Mouse (Mus musculus) forebrain, embryonic 16.5 days (tissue): ENCODE data around the gene Ssr2. TPM values are rescaled to one million over a fixed set of nuclear protein-coding genes. Genes with fewer than 3 reads are reported as not detected.

ENCODE experiments used
- ATAC-seq: fragments of 200-750 bp; cut with Nextera tagmentation; 2 replicates; pipeline ENCODE4 v1.8.0; 2017; ENCODE audit warnings: mild to moderate bottlenecking, moderate library complexity
- H3K27ac ChIP-seq: fragments of 300-500 bp; sonication (generic); 2 replicates; pipeline ENCODE4 v1.5.1; 2014; ENCODE audit warnings: low read length, control low read depth
- H3K27me3 ChIP-seq: fragments of 300-500 bp; sonication (generic); replicated peaks from 2 replicates; pipeline ENCODE4 v1.6.1; 2014; ENCODE audit warnings: low read length; ENCODE audit not compliant: control insufficient read depth, insufficient read depth
- H3K36me3 ChIP-seq: fragments of 300-500 bp; sonication (generic); 2 replicates; pipeline ENCODE4 v1.6.1; 2014; ENCODE audit not compliant: control insufficient read depth, insufficient read depth
- H3K4me1 ChIP-seq: fragments of 300-500 bp; sonication (generic); replicated peaks from 2 replicates; pipeline ENCODE4 v1.6.1; 2014; ENCODE audit warnings: low read length; ENCODE audit not compliant: control insufficient read depth, insufficient read depth
- H3K4me2 ChIP-seq: fragments of 300-500 bp; sonication (generic); 2 replicates; pipeline ENCODE4 v1.6.1; 2014; ENCODE audit warnings: mild to moderate bottlenecking, low read length, control low read depth
- H3K4me3 ChIP-seq: fragments of 300-500 bp; sonication (generic); replicated peaks from 2 replicates; pipeline ENCODE4 v1.5.1; 2014; ENCODE audit warnings: mild to moderate bottlenecking, low read length, control low read depth
- H3K9ac ChIP-seq: fragments of 300-500 bp; sonication (generic); replicated peaks from 2 replicates; pipeline ENCODE4 v1.6.1; 2014; ENCODE audit warnings: low read depth, low read length, control low read depth
- H3K9me3 ChIP-seq: fragments of 300-500 bp; sonication (generic); 2 replicates; pipeline ENCODE4 v1.6.1; 2016; ENCODE audit warnings: low read length; ENCODE audit not compliant: control insufficient read depth
- WGBS: fragments of 180-500 bp; shearing (Covaris S2); extraction: QIAGEN DNeasy Blood & Tissue Kit; methylation state at CpG from one replicate; pipeline ENCODE4 v1.1.7; 2014; 5-methylcytosine and 5-hydroxymethylcytosine counted together
- polyA plus RNA-seq: library from polyadenylated mRNA; unstranded; fragments of >200 nt; fragmentation: Nextera tagmentation; extraction: Ambion mirVana; gene quantifications from 2 replicates; pipeline ENCODE4 v1.2.1, GENCODE M21; 2015

Gene Ssr2
- polyA plus RNA-seq, 1 experiment from 2014 or later: 140 TPM

GRCm38 (mm10) chr3:88556616-88557015 lies 19.1 kb upstream of the Ssr2 start:
- Histone ChIP-seq H3K27ac (no peak overlapping the region), H3K4me3 (no peak overlapping the region), H3K9me3 (no peaks in the 10 kb centered on the region), H3K4me1 (peaks cover 20% of the 10 kb centered on the region), H3K4me2 (no peak overlapping the region), H3K27me3 (no peaks in the 10 kb centered on the region), H3K36me3 (peaks cover 19% of the 10 kb centered on the region), H3K9ac (no peak overlapping the region)
- ATAC-seq: no peak
- WGBS: 96% methylated on average over 8 of the region's 8 CpGs

DNA sequence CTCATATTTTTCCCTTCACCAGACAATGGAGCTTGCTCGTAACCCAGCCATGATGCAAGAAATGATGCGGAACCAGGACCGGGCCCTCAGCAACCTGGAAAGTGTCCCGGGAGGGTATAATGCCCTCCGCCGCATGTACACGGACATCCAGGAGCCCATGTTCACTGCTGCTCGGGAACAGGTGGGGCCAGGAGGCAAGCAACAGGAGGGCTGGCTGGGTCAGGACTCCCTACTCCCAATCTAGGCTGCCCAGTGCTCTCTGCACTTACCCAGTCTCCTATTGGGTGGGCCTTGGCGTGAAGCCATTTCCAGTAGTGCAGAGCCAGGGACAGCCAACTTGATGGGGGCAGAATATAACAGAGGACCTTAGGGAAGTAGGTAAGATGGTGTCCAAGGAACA lies 16.1 kb upstream of the Ssr2 start:
- WGBS: 92% methylated on average over 9 of the region's 9 CpGs
- Histone ChIP-seq H3K9ac (no peak overlapping the region), H3K4me1 (peaks cover 9% of the 10 kb centered on the region), H3K4me3 (no peak overlapping the region), H3K9me3 (no peaks in the 10 kb centered on the region), H3K4me2 (no peak overlapping the region), H3K27ac (no peak overlapping the region), H3K27me3 (no peaks in the 10 kb centered on the region), H3K36me3 (peaks cover 31% of the 10 kb centered on the region)
- ATAC-seq: no peak

- H3K4me3 ChIP-seq: no peak overlapping the region
- H3K9ac ChIP-seq: no peak overlapping the region
- no peaks in the 10 kb centered on the region; the same call in 1 of the 2 replicates for H3K4me1 ChIP-seq
- H3K9me3 ChIP-seq: no peaks in the 10 kb centered on the region
- no peaks in the 10 kb centered on the region for H3K27me3 ChIP-seq
- no peak for ATAC-seq
- peaks cover 46% of the 10 kb centered on the region for H3K36me3 ChIP-seq
- no peak overlapping the region for H3K27ac ChIP-seq
- 61% methylated on average over 4 of the region's 4 CpGs for WGBS
- no peak overlapping the region for H3K4me2 ChIP-seq
These were observed 13.7 kb upstream of the Ssr2 start for GRCm38 (mm10) chr3:88561989-88562388.

DNA sequence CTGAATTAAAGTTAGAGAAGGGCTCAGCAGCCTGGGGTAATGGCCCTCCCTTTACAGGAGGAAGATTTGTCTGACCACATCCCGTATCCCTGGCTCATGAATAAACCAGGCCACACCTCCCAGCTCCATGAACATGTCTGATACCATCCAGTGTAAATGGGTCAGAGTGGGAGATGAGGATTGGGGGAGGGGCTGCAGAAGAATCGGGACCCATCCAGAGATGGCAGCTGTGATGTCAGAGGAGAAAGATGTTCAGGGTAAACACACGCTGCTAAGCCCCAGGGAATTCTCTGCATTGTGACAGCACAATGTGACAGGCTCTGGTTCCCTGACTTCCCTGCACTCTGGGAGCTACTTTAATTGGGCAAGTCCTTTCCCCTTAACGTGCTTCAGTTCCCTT lies 12.2 kb upstream of the Ssr2 start:
- Histone ChIP-seq H3K9ac (no peak overlapping the region), H3K4me3 (no peak overlapping the region), H3K4me2 (no peak overlapping the region), H3K27me3 (no peaks in the 10 kb centered on the region), H3K36me3 (peaks cover 56% of the 10 kb centered on the region), H3K4me1 (no peaks in the 10 kb centered on the region; the same call in 1 of the 2 replicates), H3K9me3 (no peaks in the 10 kb centered on the region), H3K27ac (no peak overlapping the region)
- no peak for ATAC-seq
- 51% methylated on average over 4 of the region's 4 CpGs for WGBS

GRCm38 (mm10) chr3:88563966-88564365 lies 11.7 kb upstream of the Ssr2 start:
- H3K4me3 ChIP-seq: no peak overlapping the region
- 90% methylated on average over 7 of the region's 7 CpGs for WGBS
- no peaks in the 10 kb centered on the region for H3K9me3 ChIP-seq
- ATAC-seq: no peak
- H3K9ac ChIP-seq: no peak overlapping the region
- H3K27ac ChIP-seq: no peak overlapping the region
- peaks cover 59% of the 10 kb centered on the region for H3K36me3 ChIP-seq
- no peak overlapping the region for H3K4me2 ChIP-seq
- H3K4me1 ChIP-seq: no peaks in the 10 kb centered on the region; the same call in 1 of the 2 replicates
- H3K27me3 ChIP-seq: no peaks in the 10 kb centered on the region

DNA sequence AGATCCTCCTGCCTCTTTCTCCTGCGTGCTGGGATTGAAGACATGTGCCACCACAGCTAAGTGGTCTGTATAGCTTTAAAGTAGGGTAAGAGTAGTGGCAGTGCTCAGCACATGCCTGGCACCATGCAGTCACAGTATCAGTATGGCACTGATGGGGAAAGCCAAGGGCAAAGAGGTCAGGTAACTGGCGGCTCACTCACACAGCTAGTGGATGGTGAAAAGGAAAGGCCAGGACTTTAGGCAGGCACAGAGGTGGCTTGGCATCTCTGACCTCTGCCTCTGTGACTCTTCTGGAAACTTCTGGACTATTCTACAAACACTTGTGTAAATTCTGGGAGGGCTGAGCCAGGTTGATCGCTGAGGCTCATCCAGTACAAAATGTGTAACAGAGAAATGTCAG lies 9.6 kb upstream of the Ssr2 start:
- Histone ChIP-seq H3K36me3 (peaks cover 61% of the 10 kb centered on the region), H3K4me3 (no peak overlapping the region), H3K4me1 (no peaks in the 10 kb centered on the region; the same call in 1 of the 2 replicates), H3K27me3 (no peaks in the 10 kb centered on the region), H3K27ac (no peak overlapping the region), H3K4me2 (no peak overlapping the region), H3K9me3 (no peaks in the 10 kb centered on the region), H3K9ac (no peak overlapping the region)
- WGBS: 93% methylated on average over 3 of the region's 3 CpGs
- no peak for ATAC-seq

GRCm38 (mm10) chr3:88566536-88567061 lies 9.1 kb upstream of the Ssr2 start:
- WGBS: 93% methylated on average over 4 of the region's 4 CpGs
- no peak for ATAC-seq

GRCm38 (mm10) chr3:88567892-88568291 lies 7.8 kb upstream of the Ssr2 start:
- Histone ChIP-seq H3K4me2 (no peak overlapping the region), H3K4me3 (no peak overlapping the region), H3K9me3 (no peaks in the 10 kb centered on the region), H3K36me3 (peaks cover 58% of the 10 kb centered on the region), H3K9ac (no peak overlapping the region), H3K27ac (no peak overlapping the region), H3K4me1 (no peaks in the 10 kb centered on the region), H3K27me3 (no peaks in the 10 kb centered on the region)
- WGBS: 90% methylated on average over 6 of the region's 6 CpGs
- no peak for ATAC-seq

More at GRCm38 (mm10) chr3:88566536-88567061, 9.1 kb upstream of the Ssr2 start:
- Histone ChIP-seq H3K9me3 (no peaks in the 10 kb centered on the region), H3K27me3 (no peaks in the 10 kb centered on the region), H3K4me2 (no peak overlapping the region), H3K4me1 (no peaks in the 10 kb centered on the region; the same call in 1 of the 2 replicates), H3K36me3 (peaks cover 61% of the 10 kb centered on the region), H3K4me3 (no peak overlapping the region), H3K9ac (no peak overlapping the region), H3K27ac (no peak overlapping the region)

DNA sequence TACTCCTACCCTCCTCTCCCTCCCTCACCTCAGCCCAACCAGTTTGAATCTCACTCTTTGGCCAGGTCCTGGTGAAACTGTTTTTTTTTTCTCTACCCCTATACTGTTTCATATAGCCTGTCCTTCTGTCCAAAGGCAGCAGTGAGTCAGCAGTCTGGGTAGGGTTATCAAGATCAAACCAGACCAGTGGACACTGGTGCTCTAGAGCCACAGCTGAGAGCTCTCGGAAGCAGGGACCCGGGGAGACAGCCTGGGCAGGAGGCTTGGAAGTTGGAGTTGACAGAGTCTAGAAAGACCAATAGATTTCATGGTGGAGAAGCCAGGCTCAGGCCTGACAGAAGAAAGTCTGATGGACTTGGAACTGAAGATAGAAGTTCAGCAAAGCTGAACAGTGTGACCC lies 7.1 kb upstream of the Ssr2 start:
- Histone ChIP-seq H3K4me1 (no peaks in the 10 kb centered on the region), H3K4me2 (no peak overlapping the region), H3K27ac (no peak overlapping the region), H3K36me3 (peaks cover 57% of the 10 kb centered on the region), H3K9ac (no peak overlapping the region), H3K27me3 (no peaks in the 10 kb centered on the region), H3K9me3 (no peaks in the 10 kb centered on the region), H3K4me3 (no peak overlapping the region)
- WGBS: 100% methylated on average over 2 of the region's 2 CpGs
- no peak for ATAC-seq

- WGBS: 94% methylated on average over 2 of the region's 2 CpGs
- Histone ChIP-seq H3K9ac (no peak overlapping the region), H3K4me3 (no peak overlapping the region), H3K27ac (no peak overlapping the region), H3K36me3 (peaks cover 52% of the 10 kb centered on the region), H3K27me3 (no peaks in the 10 kb centered on the region), H3K4me2 (no peak overlapping the region), H3K4me1 (no peaks in the 10 kb centered on the region), H3K9me3 (no peaks in the 10 kb centered on the region)
- no peak for ATAC-seq
These were observed 6.6 kb upstream of the Ssr2 start for GRCm38 (mm10) chr3:88569093-88569492.
